Mouse (Mus musculus): ENCODE results near the gene Leng9. TPM values are rescaled to one million over a fixed set of nuclear protein-coding genes. Genes with fewer than 3 reads are reported as not detected.

The Leng9 gene
- polyA plus RNA-seq, 1 experiment from 2014 or later, result 2.3 TPM

GRCm38 (mm10) chr7:4130686-4131452, 19.3 kb downstream of the Leng9 start:
- DNase-seq (peak; percentile 95), ATAC-seq (ENCODE audit: insufficient read depth) (peak; percentile 57)
- H3K9me3 ChIP-seq (ENCODE audit: low read depth, low read length), result no peaks in the 10 kb centered on the region
- no peak overlapping the region for H3K27ac ChIP-seq (ENCODE audit: low read depth)
- H3K27me3 ChIP-seq (ENCODE audit: insufficient read depth, low read length), result no peaks in the 10 kb centered on the region
- no peaks in the 10 kb centered on the region for H3K36me3 ChIP-seq (ENCODE audit: insufficient read depth)
- H3K4me2 ChIP-seq, result 0 out of 2 replicates have a peak overlapping the region, but pooled peaks have one; percentile 16
- peak; percentile 87 for TF ChIP-seq CTCF (IDR thresholded peaks at IDR 0.05; ENCODE audit: low read depth)
- WGBS, result 38% methylated on average over 13 of the region's 13 CpGs
- no peaks in the 10 kb centered on the region for H3K4me1 ChIP-seq (ENCODE audit: insufficient read depth)
- no peak overlapping the region for H3K4me3 ChIP-seq (ENCODE audit: low read depth, low read length)
- no peak overlapping the region for H3K9ac ChIP-seq

- Histone ChIP-seq H3K27ac (ENCODE audit: low read depth) (no peak overlapping the region), H3K9ac (no peak overlapping the region), H3K36me3 (ENCODE audit: insufficient read depth) (no peaks in the 10 kb centered on the region), H3K9me3 (ENCODE audit: low read depth, low read length) (no peaks in the 10 kb centered on the region), H3K27me3 (ENCODE audit: insufficient read depth, low read length) (no peaks in the 10 kb centered on the region), H3K4me1 (ENCODE audit: insufficient read depth) (no peaks in the 10 kb centered on the region), H3K4me3 (ENCODE audit: low read depth, low read length) (no peak overlapping the region), H3K4me2 (no peak overlapping the region)
- ATAC-seq (ENCODE audit: insufficient read depth) (no peak), DNase-seq (no peak)
- WGBS, result 41% methylated on average over 6 of the region's 6 CpGs
- TF ChIP-seq CTCF (IDR thresholded peaks at IDR 0.05; ENCODE audit: low read depth), result no peak
Measured at GRCm38 (mm10) chr7:4128860-4129259, 21.3 kb downstream of the Leng9 start.

GRCm38 (mm10) chr7:4127894-4128293, 22.3 kb downstream of the Leng9 start:
- H3K9me3 ChIP-seq (ENCODE audit: low read depth, low read length), result no peaks in the 10 kb centered on the region
- no peaks in the 10 kb centered on the region for H3K36me3 ChIP-seq (ENCODE audit: insufficient read depth)
- no peak overlapping the region for H3K4me2 ChIP-seq
- H3K27ac ChIP-seq (ENCODE audit: low read depth), result no peak overlapping the region
- H3K27me3 ChIP-seq (ENCODE audit: insufficient read depth, low read length), result no peaks in the 10 kb centered on the region
- 84% methylated on average over 4 of the region's 4 CpGs for WGBS
- no peak overlapping the region for H3K9ac ChIP-seq
- no peak for DNase-seq
- ATAC-seq (ENCODE audit: insufficient read depth), result no peak
- H3K4me3 ChIP-seq (ENCODE audit: low read depth, low read length), result no peak overlapping the region
- H3K4me1 ChIP-seq (ENCODE audit: insufficient read depth), result no peaks in the 10 kb centered on the region
- TF ChIP-seq CTCF (IDR thresholded peaks at IDR 0.05; ENCODE audit: low read depth), result no peak

GRCm38 (mm10) chr7:4126992-4127785, 23.0 kb downstream of the Leng9 start:
- DNase-seq, result no peak
- Histone ChIP-seq H3K4me3 (ENCODE audit: low read depth, low read length) (no peak overlapping the region), H3K9me3 (ENCODE audit: low read depth, low read length) (no peaks in the 10 kb centered on the region), H3K36me3 (ENCODE audit: insufficient read depth) (no peaks in the 10 kb centered on the region), H3K27me3 (ENCODE audit: insufficient read depth, low read length) (no peaks in the 10 kb centered on the region), H3K4me2 (no peak overlapping the region), H3K9ac (no peak overlapping the region), H3K4me1 (ENCODE audit: insufficient read depth) (no peaks in the 10 kb centered on the region), H3K27ac (ENCODE audit: low read depth) (no peak overlapping the region)
- 86% methylated on average over 11 of the region's 11 CpGs for WGBS
- TF ChIP-seq CTCF (IDR thresholded peaks at IDR 0.05; ENCODE audit: low read depth), result no peak
- ATAC-seq (ENCODE audit: insufficient read depth), result no peak

GRCm38 (mm10) chr7:4125306-4125705, 24.9 kb downstream of the Leng9 start:
- DNase-seq (no peak), ATAC-seq (ENCODE audit: insufficient read depth) (no peak)
- no peak overlapping the region for H3K9ac ChIP-seq
- H3K27me3 ChIP-seq (ENCODE audit: insufficient read depth, low read length), result peaks cover 9% of the 10 kb centered on the region; the same call in 1 of the 2 replicates
- H3K4me3 ChIP-seq (ENCODE audit: low read depth, low read length), result no peak overlapping the region
- no peaks in the 10 kb centered on the region for H3K9me3 ChIP-seq (ENCODE audit: low read depth, low read length)
- H3K4me2 ChIP-seq, result no peak overlapping the region
- H3K36me3 ChIP-seq (ENCODE audit: insufficient read depth), result no peaks in the 10 kb centered on the region
- 14% methylated on average over 9 of the region's 9 CpGs for WGBS
- TF ChIP-seq CTCF (IDR thresholded peaks at IDR 0.05; ENCODE audit: low read depth), result peak; percentile 33
- H3K27ac ChIP-seq (ENCODE audit: low read depth), result no peak overlapping the region
- no peaks in the 10 kb centered on the region for H3K4me1 ChIP-seq (ENCODE audit: insufficient read depth)

- H3K27ac ChIP-seq (ENCODE audit: low read depth), result no peak overlapping the region
- H3K4me1 ChIP-seq (ENCODE audit: insufficient read depth), result no peaks in the 10 kb centered on the region
- no peak for DNase-seq
- H3K27me3 ChIP-seq (ENCODE audit: insufficient read depth, low read length), result peaks cover 14% of the 10 kb centered on the region
- H3K36me3 ChIP-seq (ENCODE audit: insufficient read depth), result no peaks in the 10 kb centered on the region
- no peak for ATAC-seq (ENCODE audit: insufficient read depth)
- no peaks in the 10 kb centered on the region for H3K9me3 ChIP-seq (ENCODE audit: low read depth, low read length)
- TF ChIP-seq CTCF (IDR thresholded peaks at IDR 0.05; ENCODE audit: low read depth), result no peak
- 18% methylated on average over 5 of the region's 5 CpGs for WGBS
- no peak overlapping the region for H3K9ac ChIP-seq
- no peak overlapping the region for H3K4me2 ChIP-seq
- no peak overlapping the region for H3K4me3 ChIP-seq (ENCODE audit: low read depth, low read length)
Measured at GRCm38 (mm10) chr7:4124856-4125255, 25.3 kb downstream of the Leng9 start.

- DNase-seq (peak; percentile 66), ATAC-seq (ENCODE audit: insufficient read depth) (peak; percentile 72)
- H3K4me1 ChIP-seq (ENCODE audit: insufficient read depth), result no peaks in the 10 kb centered on the region
- WGBS, result 2% methylated on average over 9 of the region's 10 CpGs
- H3K36me3 ChIP-seq (ENCODE audit: insufficient read depth), result no peaks in the 10 kb centered on the region
- peak; percentile 59 for TF ChIP-seq CTCF (IDR thresholded peaks at IDR 0.05; ENCODE audit: low read depth)
- H3K9ac ChIP-seq, result no peak overlapping the region
- no peaks in the 10 kb centered on the region for H3K9me3 ChIP-seq (ENCODE audit: low read depth, low read length)
- peak overlapping the region; percentile 23; the same call in 1 of the 2 replicates for H3K4me2 ChIP-seq
- peaks cover 19% of the 10 kb centered on the region for H3K27me3 ChIP-seq (ENCODE audit: insufficient read depth, low read length)
- no peak overlapping the region for H3K4me3 ChIP-seq (ENCODE audit: low read depth, low read length)
- no peak overlapping the region for H3K27ac ChIP-seq (ENCODE audit: low read depth)
Measured at GRCm38 (mm10) chr7:4124315-4124759, 25.8 kb downstream of the Leng9 start.

All from lung, embryonic 14.5 days (tissue).